ENCODE assay signal across 24 mouse cellular contexts in the genomic region with DNA sequence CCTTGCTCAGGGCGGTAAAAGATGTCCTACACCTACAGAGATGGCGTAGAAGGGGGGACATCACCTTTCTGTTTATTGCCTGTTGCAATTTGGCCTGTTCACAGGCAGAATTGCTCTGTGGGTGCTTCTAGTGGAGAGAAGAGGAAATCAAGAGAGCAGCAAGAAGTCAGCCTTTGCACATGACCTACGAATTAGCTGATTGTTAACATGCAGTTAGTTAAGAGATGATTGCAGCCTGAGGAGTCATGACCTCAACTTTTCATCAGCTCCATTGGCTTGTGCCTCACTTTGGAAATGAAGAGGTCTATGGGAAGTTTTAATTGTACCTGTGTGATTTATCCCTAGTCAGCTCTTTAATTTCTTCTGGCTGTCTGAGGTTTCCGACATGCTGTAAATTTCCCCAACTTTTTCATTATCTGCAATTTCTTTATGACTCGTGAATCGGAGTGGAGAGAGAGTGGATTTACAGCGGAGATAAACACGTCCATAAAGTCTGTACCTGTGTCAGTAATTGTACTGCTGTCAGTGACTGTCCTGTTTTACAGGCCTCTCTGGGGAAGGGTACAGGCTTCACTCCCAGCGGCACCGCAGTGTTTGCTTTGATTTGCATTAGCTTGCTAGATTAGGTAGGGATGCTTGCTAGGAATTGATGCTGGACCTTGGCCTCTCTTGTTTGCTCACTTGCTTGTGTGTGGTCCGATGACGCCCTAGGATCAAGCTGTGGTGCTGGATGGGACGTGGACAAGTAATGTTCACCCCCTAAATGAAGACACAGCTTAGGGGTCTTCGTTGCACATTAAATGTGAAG. TPM values are rescaled to one million over a fixed set of nuclear protein-coding genes. Genes with fewer than 3 reads are reported as not detected.
DNase-seq lines count a peak whose midpoint lies in the region; ATAC-seq lines count a peak whose summit lies in the region.
"Had no signal": no experiment of that assay in that cellular context is flagged by ENCODE, and none has a peak within 500 bp of the region (broad histone marks: within the 10 kb centered on the region; RNA-seq: fewer than 3 reads in every experiment).

No protein-coding gene starts in this region.

- 0 out of 2 replicates have a peak, but pooled peaks cover 2% of the 10 kb centered on the region for H3K36me3 ChIP-seq in kidney, embryonic 16.5 days (ENCODE audit: insufficient read depth, low read length)
- H3K36me3 ChIP-seq in intestine, embryonic 15.5 days, result no peaks in the 10 kb centered on the region
- peaks cover 16% of the 10 kb centered on the region for H3K36me3 ChIP-seq in liver, embryonic 12.5 days
- H3K36me3 ChIP-seq in stomach, embryonic 15.5 days, result no peaks in the 10 kb centered on the region
- H3K36me3 ChIP-seq: neural tube, embryonic 12.5 days had no signal

- peaks cover 12% of the 10 kb centered on the region for H3K4me1 ChIP-seq in kidney, embryonic 16.5 days (ENCODE audit: insufficient read depth, low read length)
- H3K4me1 ChIP-seq in intestine, embryonic 15.5 days (replicated peaks), result peaks cover 10% of the 10 kb centered on the region; the same call in 1 of the 2 replicates
- H3K4me1 ChIP-seq in liver, embryonic 12.5 days, result peaks cover 16% of the 10 kb centered on the region
- 0 out of 2 replicates have a peak, but pooled peaks cover 3% of the 10 kb centered on the region for H3K4me1 ChIP-seq in stomach, embryonic 15.5 days

- WGBS in kidney, embryonic 16.5 days, result 38% methylated on average over 14 of the region's 14 CpGs
- WGBS in intestine, embryonic 15.5 days, result 60% methylated on average over 14 of the region's 14 CpGs
- WGBS in liver, embryonic 12.5 days (ENCODE audit: insufficient replicate concordance), result 81% methylated on average over 14 of the region's 14 CpGs
- WGBS in stomach, embryonic 15.5 days, result 77% methylated on average over 14 of the region's 14 CpGs

- no peak overlapping the region for H3K4me3 ChIP-seq in kidney, embryonic 16.5 days (ENCODE audit: low read length)
- H3K4me3 ChIP-seq in intestine, embryonic 15.5 days (replicated peaks), result no peak overlapping the region
- H3K4me3 ChIP-seq in liver, embryonic 12.5 days, result no peak overlapping the region
- no peak overlapping the region for H3K4me3 ChIP-seq in stomach, embryonic 15.5 days (replicated peaks)
- H3K4me3 ChIP-seq: embryonic facial prominence, embryonic 10.5 days; heart, embryonic 12.5 days; layer of hippocampus, adult 2 months; megakaryocyte, embryonic 14.5 days; neural tube, embryonic 12.5 days had no signal

- no peak for DNase-seq in kidney, postnatal 4 days
- no peak for DNase-seq in embryo, embryonic 10.5 days (ENCODE audit: low spot score)
- DNase-seq in MN1 (ENCODE audit: low spot score), result no peak
- DNase-seq: adrenal gland, postnatal 25 days; cerebellum, adult 9-10 months; gastrocnemius, postnatal 25 days; heart, adult 18-20 months; heart, postnatal 10 days; kidney, postnatal 10 days; lung, adult 2 months; lung, postnatal 14 days; midbrain, embryonic 14.5 days; right cerebral cortex, adult 18-20 months had no signal

- H3K27ac ChIP-seq in kidney, embryonic 16.5 days (ENCODE audit: low read length), result no peak overlapping the region
- no peak overlapping the region for H3K27ac ChIP-seq in intestine, embryonic 15.5 days
- H3K27ac ChIP-seq in liver, embryonic 12.5 days, result peak overlapping the region; percentile 57; the same call in 1 of the 2 replicates
- no peak overlapping the region for H3K27ac ChIP-seq in stomach, embryonic 15.5 days
- H3K27ac ChIP-seq: embryonic facial prominence, embryonic 10.5 days; layer of hippocampus, adult 2 months; neural tube, embryonic 12.5 days had no signal

- no peaks in the 10 kb centered on the region for H3K27me3 ChIP-seq in kidney, embryonic 16.5 days (ENCODE audit: insufficient read depth, low read length)
- H3K27me3 ChIP-seq in intestine, embryonic 15.5 days (replicated peaks), result no peaks in the 10 kb centered on the region
- no peaks in the 10 kb centered on the region for H3K27me3 ChIP-seq in liver, embryonic 12.5 days (replicated peaks)
- H3K27me3 ChIP-seq in stomach, embryonic 15.5 days (replicated peaks), result no peaks in the 10 kb centered on the region
- H3K27me3 ChIP-seq: heart, embryonic 12.5 days; megakaryocyte, embryonic 14.5 days had no signal

- peak; percentile 35; the same call in 1 of the 2 replicates for ATAC-seq in kidney, embryonic 16.5 days (ENCODE audit: low FRiP score, low TSS enrichment)
- peak; percentile 93 for ATAC-seq in intestine, embryonic 15.5 days
- peak; percentile 42; the same call in 1 of the 2 replicates for ATAC-seq in liver, embryonic 12.5 days
- 0 out of 2 replicates have a peak, but pooled peaks have one; percentile 14 for ATAC-seq in stomach, embryonic 15.5 days (ENCODE audit: insufficient read depth, low FRiP score, low read depth)
- ATAC-seq: CD4-positive, CD25-positive, alpha-beta regulatory T cell, adult 4 months; forebrain, embryonic 16.5 days had no signal

- H3K4me2 ChIP-seq in kidney, embryonic 16.5 days (replicated peaks; ENCODE audit: low read depth, low read length), result no peak overlapping the region
- no peak overlapping the region for H3K4me2 ChIP-seq in intestine, embryonic 15.5 days (replicated peaks)
- no peak overlapping the region for H3K4me2 ChIP-seq in liver, embryonic 12.5 days
- H3K4me2 ChIP-seq in stomach, embryonic 15.5 days, result no peak overlapping the region
- H3K4me2 ChIP-seq: heart, embryonic 12.5 days; neural tube, embryonic 12.5 days had no signal

- H3K9ac ChIP-seq in kidney, embryonic 16.5 days (replicated peaks; ENCODE audit: low read length), result no peak overlapping the region
- H3K9ac ChIP-seq in intestine, embryonic 15.5 days, result no peak overlapping the region
- H3K9ac ChIP-seq in liver, embryonic 12.5 days, result no peak overlapping the region
- no peak overlapping the region for H3K9ac ChIP-seq in stomach, embryonic 15.5 days
- H3K9ac ChIP-seq: heart, embryonic 12.5 days; neural tube, embryonic 12.5 days had no signal

- no peaks in the 10 kb centered on the region for H3K9me3 ChIP-seq in kidney, embryonic 16.5 days (ENCODE audit: low read length)
- H3K9me3 ChIP-seq in intestine, embryonic 15.5 days, result no peaks in the 10 kb centered on the region
- no peaks in the 10 kb centered on the region for H3K9me3 ChIP-seq in liver, embryonic 12.5 days (replicated peaks)
- H3K9me3 ChIP-seq in stomach, embryonic 15.5 days, result no peaks in the 10 kb centered on the region
- H3K9me3 ChIP-seq: embryonic facial prominence, embryonic 10.5 days; heart, embryonic 12.5 days; megakaryocyte, embryonic 14.5 days; neural tube, embryonic 12.5 days had no signal

RNA-seq across cellular contexts. Expression of a gene that starts 31.8 kb away (rescaled TPM):
- polyA plus RNA-seq in kidney, embryonic 16.5 days (2015; fragmentation: Nextera tagmentation; extraction: Ambion mirVana), result 21.7 and 23.7 TPM in 2 replicates
- polyA plus RNA-seq in intestine, embryonic 15.5 days (2015; fragmentation: Nextera tagmentation; extraction: Ambion mirVana), result 15.2 and 16.9 TPM in 2 replicates
- 15.3 and 15.5 TPM in 2 replicates for polyA plus RNA-seq in liver, embryonic 12.5 days (2016; fragmentation: Nextera tagmentation; extraction: Ambion mirVana)
- polyA plus RNA-seq in stomach, embryonic 15.5 days (2015; fragmentation: Nextera tagmentation; extraction: Ambion mirVana), result 15.5 and 16.1 TPM in 2 replicates

RNA-seq across cellular contexts. Expression of a gene that starts 32.2 kb away (rescaled TPM):
- 89.2 and 93.4 TPM in 2 replicates for polyA plus RNA-seq in kidney, embryonic 16.5 days (2015; fragmentation: Nextera tagmentation; extraction: Ambion mirVana)
- polyA plus RNA-seq in intestine, embryonic 15.5 days (2015; fragmentation: Nextera tagmentation; extraction: Ambion mirVana), result 29.0 and 31.8 TPM in 2 replicates
- 17.4 and 17.9 TPM in 2 replicates for polyA plus RNA-seq in liver, embryonic 12.5 days (2016; fragmentation: Nextera tagmentation; extraction: Ambion mirVana)
- 35.4 and 39.3 TPM in 2 replicates for polyA plus RNA-seq in stomach, embryonic 15.5 days (2015; fragmentation: Nextera tagmentation; extraction: Ambion mirVana)

Comparison
In these comparisons a context has a peak if more than half of its experiments do, and no peak if none do; other contexts are left out.
1. ATAC-seq: peak in every context shown above with its lines; median percentile 93 in intestine, embryonic 15.5 days; 42 in liver, embryonic 12.5 days; 35 in kidney, embryonic 16.5 days; 14 in stomach, embryonic 15.5 days.